Mouse (Mus musculus): ENCODE measurements at regions not wholly inside any gene's neighbourhood (a gene's known extent, or its start where the extent isn't known, plus 50 kb on each side); places are given as distances from the start of the nearest gene placed in this dataset.

- DNase-seq (ENCODE audit: low spot score), result no peak
- Histone ChIP-seq H3K4me3 (replicated peaks; ENCODE audit: low read length) (no peak overlapping the region), H3K4me2 (replicated peaks; ENCODE audit: low read depth, low read length, severe bottlenecking) (no peak overlapping the region), H3K27ac (replicated peaks; ENCODE audit: low read depth, low read length) (no peak overlapping the region), H3K9me3 (ENCODE audit: control insufficient read depth, low read length) (no peaks in the 10 kb centered on the region), H3K4me1 (ENCODE audit: control insufficient read depth, insufficient read depth, low read length) (no peaks in the 10 kb centered on the region), H3K9ac (ENCODE audit: low read depth, low read length, severe bottlenecking) (no peak overlapping the region), H3K27me3 (ENCODE audit: control insufficient read depth, insufficient read depth, low read length) (no peaks in the 10 kb centered on the region), H3K36me3 (ENCODE audit: control insufficient read depth, insufficient read depth, low read length) (no peaks in the 10 kb centered on the region)
- TF ChIP-seq POLR2A (IDR thresholded peaks at IDR 0.05; ENCODE audit: borderline replicate concordance, extremely low read depth, insufficient read depth, insufficient read length), result no peak
- ATAC-seq (ENCODE audit: low FRiP score, low read depth), result peak; percentile 41; the same call in 1 of the 2 replicates
- 38% methylated on average over 3 of the region's 3 CpGs for WGBS
Observed at GRCm38 (mm10) chr12:30693540-30693939, 109.3 kb downstream of the Tmem18 start.

DNA sequence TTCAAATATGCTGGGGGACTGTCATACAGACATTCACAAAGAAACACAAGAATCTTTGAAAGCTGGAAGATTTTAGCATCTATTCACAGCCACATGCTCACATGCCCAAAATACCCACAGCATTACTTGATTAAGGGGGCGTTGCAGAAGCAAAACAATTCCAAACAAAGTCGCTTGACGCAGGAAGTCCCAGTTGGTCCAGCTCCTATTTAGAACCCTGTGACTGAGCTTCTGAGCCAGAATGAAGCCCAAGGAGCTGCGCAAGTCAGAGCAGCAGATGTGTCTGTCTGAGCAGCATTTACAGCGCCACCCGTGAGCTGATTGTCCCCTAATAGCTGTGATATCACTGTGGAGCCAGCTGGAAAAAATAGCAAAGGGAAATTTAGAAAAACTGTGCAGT lies 114.0 kb downstream of the Tmem18 start:
- no peak for DNase-seq (ENCODE audit: low spot score)
- WGBS, result 74% methylated on average over 6 of the region's 6 CpGs
- Histone ChIP-seq H3K4me2 (replicated peaks; ENCODE audit: low read depth, low read length, severe bottlenecking) (no peak overlapping the region), H3K27ac (replicated peaks; ENCODE audit: low read depth, low read length) (no peak overlapping the region), H3K9me3 (ENCODE audit: control insufficient read depth, low read length) (no peaks in the 10 kb centered on the region), H3K36me3 (ENCODE audit: control insufficient read depth, insufficient read depth, low read length) (no peaks in the 10 kb centered on the region), H3K27me3 (ENCODE audit: control insufficient read depth, insufficient read depth, low read length) (no peaks in the 10 kb centered on the region), H3K4me1 (ENCODE audit: control insufficient read depth, insufficient read depth, low read length) (no peaks in the 10 kb centered on the region), H3K4me3 (replicated peaks; ENCODE audit: low read length) (no peak overlapping the region), H3K9ac (ENCODE audit: low read depth, low read length, severe bottlenecking) (no peak overlapping the region)
- TF ChIP-seq POLR2A (IDR thresholded peaks at IDR 0.05; ENCODE audit: borderline replicate concordance, extremely low read depth, insufficient read depth, insufficient read length), result no peak
- no peak for ATAC-seq (ENCODE audit: low FRiP score, low read depth)

- Histone ChIP-seq H3K4me1 (ENCODE audit: control insufficient read depth, insufficient read depth, low read length) (no peaks in the 10 kb centered on the region), H3K36me3 (ENCODE audit: control insufficient read depth, insufficient read depth, low read length) (no peaks in the 10 kb centered on the region), H3K27me3 (ENCODE audit: control insufficient read depth, insufficient read depth, low read length) (no peaks in the 10 kb centered on the region), H3K9me3 (ENCODE audit: control insufficient read depth, low read length) (no peaks in the 10 kb centered on the region), H3K4me3 (replicated peaks; ENCODE audit: low read length) (no peak overlapping the region), H3K27ac (replicated peaks; ENCODE audit: low read depth, low read length) (no peak overlapping the region), H3K4me2 (replicated peaks; ENCODE audit: low read depth, low read length, severe bottlenecking) (no peak overlapping the region), H3K9ac (ENCODE audit: low read depth, low read length, severe bottlenecking) (no peak overlapping the region)
- no peak for TF ChIP-seq POLR2A (IDR thresholded peaks at IDR 0.05; ENCODE audit: borderline replicate concordance, extremely low read depth, insufficient read depth, insufficient read length)
- 75% methylated on average over 3 of the region's 3 CpGs for WGBS
- DNase-seq (ENCODE audit: low spot score) (no peak), ATAC-seq (ENCODE audit: low FRiP score, low read depth) (no peak)
Observed at GRCm38 (mm10) chr12:30703691-30704090, 119.5 kb downstream of the Tmem18 start.

DNA sequence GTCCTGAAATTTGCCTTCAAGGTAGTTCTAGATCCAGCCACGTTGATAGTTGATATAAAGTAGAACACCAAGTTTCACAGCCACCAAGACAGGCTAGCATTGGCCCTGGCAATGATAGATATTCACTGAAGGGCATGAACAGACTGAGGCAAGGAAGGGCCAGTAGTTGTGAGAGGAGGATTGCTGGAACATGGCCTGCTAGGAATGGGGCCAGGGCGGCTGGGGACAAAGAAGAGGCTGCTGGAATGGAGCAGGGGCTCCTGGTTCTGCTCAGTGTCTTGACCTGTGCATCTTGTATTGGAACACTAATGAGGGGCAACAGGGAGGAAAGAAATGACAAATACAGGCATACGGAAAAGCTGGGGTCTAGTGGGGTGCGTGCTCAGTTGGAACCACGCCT lies 123.0 kb downstream of the Tmem18 start:
- no peaks in the 10 kb centered on the region for H3K4me1 ChIP-seq (ENCODE audit: control insufficient read depth, insufficient read depth, low read length)
- WGBS, result 75% methylated on average over 5 of the region's 5 CpGs
- H3K4me3 ChIP-seq (replicated peaks; ENCODE audit: low read length), result no peak overlapping the region
- no peak for TF ChIP-seq POLR2A (IDR thresholded peaks at IDR 0.05; ENCODE audit: borderline replicate concordance, extremely low read depth, insufficient read depth, insufficient read length)
- H3K4me2 ChIP-seq (replicated peaks; ENCODE audit: low read depth, low read length, severe bottlenecking), result no peak overlapping the region
- no peaks in the 10 kb centered on the region for H3K27me3 ChIP-seq (ENCODE audit: control insufficient read depth, insufficient read depth, low read length)
- ATAC-seq (ENCODE audit: low FRiP score, low read depth) (no peak), DNase-seq (ENCODE audit: low spot score) (no peak)
- no peaks in the 10 kb centered on the region for H3K36me3 ChIP-seq (ENCODE audit: control insufficient read depth, insufficient read depth, low read length)
- H3K9me3 ChIP-seq (ENCODE audit: control insufficient read depth, low read length), result no peaks in the 10 kb centered on the region
- no peak overlapping the region for H3K9ac ChIP-seq (ENCODE audit: low read depth, low read length, severe bottlenecking)
- no peak overlapping the region for H3K27ac ChIP-seq (replicated peaks; ENCODE audit: low read depth, low read length)

GRCm38 (mm10) chr12:30708635-30709181 lies 124.5 kb downstream of the Tmem18 start:
- no peaks in the 10 kb centered on the region for H3K27me3 ChIP-seq (ENCODE audit: control insufficient read depth, insufficient read depth, low read length)
- no peaks in the 10 kb centered on the region for H3K9me3 ChIP-seq (ENCODE audit: control insufficient read depth, low read length)
- ATAC-seq (ENCODE audit: low FRiP score, low read depth), result no peak
- no peak overlapping the region for H3K4me2 ChIP-seq (replicated peaks; ENCODE audit: low read depth, low read length, severe bottlenecking)
- 80% methylated on average over 2 of the region's 2 CpGs for WGBS
- DNase-seq (ENCODE audit: low spot score), result peak; percentile 11
- H3K4me1 ChIP-seq (ENCODE audit: control insufficient read depth, insufficient read depth, low read length), result no peaks in the 10 kb centered on the region
- no peaks in the 10 kb centered on the region for H3K36me3 ChIP-seq (ENCODE audit: control insufficient read depth, insufficient read depth, low read length)
- no peak overlapping the region for H3K4me3 ChIP-seq (replicated peaks; ENCODE audit: low read length)
- TF ChIP-seq POLR2A (IDR thresholded peaks at IDR 0.05; ENCODE audit: borderline replicate concordance, extremely low read depth, insufficient read depth, insufficient read length), result no peak
- H3K9ac ChIP-seq (ENCODE audit: low read depth, low read length, severe bottlenecking), result no peak overlapping the region
- H3K27ac ChIP-seq (replicated peaks; ENCODE audit: low read depth, low read length), result no peak overlapping the region

DNA sequence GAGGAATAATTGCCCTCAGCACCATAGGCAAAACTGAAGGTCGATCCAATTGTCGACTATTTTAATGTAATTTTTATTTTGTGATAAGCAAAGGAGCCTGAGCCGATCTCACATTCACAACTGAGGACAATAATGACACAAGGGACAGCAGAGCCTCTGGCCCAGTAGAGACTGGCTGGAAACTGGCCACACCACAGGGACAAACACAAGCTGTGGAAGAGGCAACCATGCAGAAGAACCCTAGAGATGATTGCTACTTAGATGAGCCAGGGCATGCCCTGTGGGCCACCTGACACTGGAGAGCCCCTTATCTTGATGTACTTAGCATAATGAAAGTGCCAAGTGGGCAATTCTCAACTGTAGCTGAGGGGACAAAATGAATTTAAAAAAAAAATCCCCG lies 126.3 kb downstream of the Tmem18 start:
- no peak overlapping the region for H3K9ac ChIP-seq (ENCODE audit: low read depth, low read length, severe bottlenecking)
- no peaks in the 10 kb centered on the region for H3K36me3 ChIP-seq (ENCODE audit: control insufficient read depth, insufficient read depth, low read length)
- H3K4me3 ChIP-seq (replicated peaks; ENCODE audit: low read length), result no peak overlapping the region
- no peak overlapping the region for H3K27ac ChIP-seq (replicated peaks; ENCODE audit: low read depth, low read length)
- H3K4me2 ChIP-seq (replicated peaks; ENCODE audit: low read depth, low read length, severe bottlenecking), result no peak overlapping the region
- ATAC-seq (ENCODE audit: low FRiP score, low read depth), result no peak
- no peak for DNase-seq (ENCODE audit: low spot score)
- no peaks in the 10 kb centered on the region for H3K4me1 ChIP-seq (ENCODE audit: control insufficient read depth, insufficient read depth, low read length)
- TF ChIP-seq POLR2A (IDR thresholded peaks at IDR 0.05; ENCODE audit: borderline replicate concordance, extremely low read depth, insufficient read depth, insufficient read length), result no peak
- H3K27me3 ChIP-seq (ENCODE audit: control insufficient read depth, insufficient read depth, low read length), result no peaks in the 10 kb centered on the region
- H3K9me3 ChIP-seq (ENCODE audit: control insufficient read depth, low read length), result no peaks in the 10 kb centered on the region
- WGBS, result 72% methylated on average over 4 of the region's 4 CpGs
